Mouse (Mus musculus): Measurements from ENCODE around the gene Isl2.

Isl2 gene

GRCm38 (mm10) chr9:55538377-55538776 is at the start of gene Isl2:
Gene Isl2, plus strand, starts transcription at chr9:55538672.
- DNase-seq: no peak

- no peak for DNase-seq
Measured at GRCm38 (mm10) chr9:55507922-55508321, 30.6 kb upstream of the Isl2 start.

GRCm38 (mm10) chr9:55508701-55509100 is 29.8 kb upstream of the Isl2 start:
- DNase-seq: no peak

GRCm38 (mm10) chr9:55509731-55510130 is 28.7 kb upstream of the Isl2 start:
- no peak for DNase-seq

- no peak for DNase-seq
Measured at GRCm38 (mm10) chr9:55510651-55511235, 27.7 kb upstream of the Isl2 start.

GRCm38 (mm10) chr9:55511521-55511993 is 26.9 kb upstream of the Isl2 start:
- peak; percentile 26 for DNase-seq

- DNase-seq: peak; percentile 96
Measured at GRCm38 (mm10) chr9:55512027-55512543, 26.4 kb upstream of the Isl2 start, which contains the start of gene Etfa. Gene Etfa, minus strand, starts transcription at chr9:55512243.

- no peak for DNase-seq
Measured at GRCm38 (mm10) chr9:55525716-55526115, 12.8 kb upstream of the Isl2 start.

GRCm38 (mm10) chr9:55535907-55536306 is 2.6 kb upstream of the Isl2 start:
- no peak for DNase-seq

- DNase-seq: no peak
Measured at GRCm38 (mm10) chr9:55539006-55539405, 534 bp downstream of the Isl2 start.

- DNase-seq: no peak
Measured at GRCm38 (mm10) chr9:55539661-55540390, 1.4 kb downstream of the Isl2 start.

- no peak for DNase-seq
Measured at GRCm38 (mm10) chr9:55540391-55540770, 1.9 kb downstream of the Isl2 start.

- no peak for DNase-seq
Measured at GRCm38 (mm10) chr9:55540888-55541287, 2.4 kb downstream of the Isl2 start.

- DNase-seq: no peak
Measured at GRCm38 (mm10) chr9:55541681-55542365, 3.4 kb downstream of the Isl2 start.

- no peak for DNase-seq
Measured at GRCm38 (mm10) chr9:55542366-55543325, 4.2 kb downstream of the Isl2 start.

- no peak for DNase-seq
Measured at GRCm38 (mm10) chr9:55543336-55543702, 4.8 kb downstream of the Isl2 start.

- DNase-seq: no peak
Measured at GRCm38 (mm10) chr9:55543703-55544401, 5.4 kb downstream of the Isl2 start.

- no peak for DNase-seq
Measured at GRCm38 (mm10) chr9:55544861-55545555, 6.5 kb downstream of the Isl2 start.

- DNase-seq: no peak
Measured at GRCm38 (mm10) chr9:55545556-55546175, 7.2 kb downstream of the Isl2 start.

GRCm38 (mm10) chr9:55546176-55547010 is 7.9 kb downstream of the Isl2 start:
- DNase-seq: no peak

All from right cerebral cortex, adult 18-20 months (tissue).